Mouse (Mus musculus) MEL (cell line): ENCODE data around the gene Defb3.

Source experiments
- BHLHE40 ChIP-seq: IDR thresholded peaks from 2 replicates; pipeline ENCODE4 v1.6.1; 2012; ENCODE audit warnings: low read depth, mild to moderate bottlenecking, inconsistent platforms, low read length, improper control_type of control experiment, borderline replicate concordance
- CTCF ChIP-seq, 3 experiments: IDR thresholded peaks in 2 of 3; conservative IDR thresholded peaks in 1 of 3; 2 replicates each; pipeline ENCODE4 v1.5.1; 2011 to 2012; ENCODE audit warnings: low read length in 3 of 3, low read depth in 2 of 3, mild to moderate bottlenecking in 2 of 3, improper control_type of control experiment in 1 of 3, inconsistent platforms in 1 of 3, mixed read lengths in 1 of 3, moderate library complexity in 1 of 3; ENCODE audit not compliant: control insufficient read depth in 1 of 3, insufficient read depth in 1 of 3, poor library complexity in 1 of 3, severe bottlenecking in 1 of 3
- EP300 ChIP-seq, 2 experiments: IDR thresholded peaks; 2 replicates each; pipeline ENCODE4 v1.6.1; 2011; ENCODE audit warnings: improper control_type of control experiment in 2 of 2, low read length in 2 of 2, low read depth in 1 of 2, mild to moderate bottlenecking in 1 of 2
- MAX ChIP-seq: IDR thresholded peaks from 2 replicates; pipeline ENCODE4 v1.6.1; 2011; ENCODE audit warnings: low read length, improper control_type of control experiment
- POLR2A ChIP-seq, 2 experiments: IDR thresholded peaks; 2 replicates each; pipeline ENCODE4 v1.6.1; 2011 to 2012; ENCODE audit warnings: low read length in 2 of 2, mild to moderate bottlenecking in 2 of 2, control low read depth in 1 of 2, improper control_type of control experiment in 1 of 2, low read depth in 1 of 2, moderate library complexity in 1 of 2; ENCODE audit not compliant: control insufficient read depth in 1 of 2, insufficient read depth in 1 of 2, poor library complexity in 1 of 2
- SMC3 ChIP-seq: IDR thresholded peaks from 2 replicates; pipeline ENCODE4 v1.6.1; 2011; ENCODE audit warnings: low read depth, low read length, improper control_type of control experiment
- TAL1 ChIP-seq: IDR thresholded peaks from 2 replicates; pipeline ENCODE4 v1.6.1; 2012; ENCODE audit warnings: mild to moderate bottlenecking, inconsistent platforms, low read length, moderate library complexity, mixed read lengths
- TCF12 ChIP-seq: IDR thresholded peaks from 2 replicates; pipeline ENCODE4 v1.6.1; 2014; ENCODE audit warnings: low read depth, mild to moderate bottlenecking, inconsistent platforms, low read length, improper control_type of control experiment, moderate library complexity
- UBTF ChIP-seq: IDR thresholded peaks from 2 replicates; pipeline ENCODE4 v1.6.1; 2012; ENCODE audit warnings: low read depth, mild to moderate bottlenecking, inconsistent platforms, low read length, improper control_type of control experiment, moderate library complexity, borderline replicate concordance; ENCODE audit not compliant: insufficient read depth
- USF1 ChIP-seq: IDR thresholded peaks from 2 replicates; pipeline ENCODE4 v1.6.1; 2014; ENCODE audit warnings: low read depth, mild to moderate bottlenecking, inconsistent platforms, low read length, improper control_type of control experiment, moderate library complexity

GRCm38 (mm10) chr8:19259667-19260066 lies 33.5 kb upstream of the Defb3 start:
- no peak for TF ChIP-seq UBTF
- TF ChIP-seq TAL1 = no peak
- TF ChIP-seq BHLHE40 = no peak
- no peak for TF ChIP-seq CTCF (IDR thresholded peaks at IDR 0.05 in 2 of 3, conservative IDR thresholded peaks at IDR 0.05 in 1 of 3; ENCODE audit: control insufficient read depth in 1 of 3, insufficient read depth in 1 of 3, low read depth in 2 of 3, low read length in 3 of 3, poor library complexity in 1 of 3, severe bottlenecking in 1 of 3)
- no peak for TF ChIP-seq USF1
- no peak for TF ChIP-seq POLR2A (IDR thresholded peaks at IDR 0.05; ENCODE audit: control insufficient read depth in 1 of 2, insufficient read depth in 1 of 2, low read depth in 1 of 2, low read length in 2 of 2, poor library complexity in 1 of 2)
- TF ChIP-seq EP300 (IDR thresholded peaks at IDR 0.05; ENCODE audit: low read depth in 1 of 2, low read length in 2 of 2) = no peak
- no peak for TF ChIP-seq MAX
- no peak for TF ChIP-seq TCF12
- TF ChIP-seq SMC3 = no peak
